Mouse (Mus musculus): ENCODE results near the gene Ctdsp2. TPM values are rescaled to one million over a fixed set of nuclear protein-coding genes. Genes with fewer than 3 reads are reported as not detected.

Gene Ctdsp2
- 39.4 and 42.6 TPM in 2 replicates for polyA plus RNA-seq (2016; fragmentation: Nextera tagmentation; extraction: Ambion mirVana)

GRCm38 (mm10) chr10:126978277-126978994 is at the start of gene Ctdsp2:
Ctdsp2 (plus strand) TSS chr10:126978717.
- H3K27ac ChIP-seq = peak within 1 kb of the TSS; percentile 98
- peak within 1 kb of the TSS; percentile 93 for H3K4me2 ChIP-seq (replicated peaks)
- H3K4me1 ChIP-seq = peaks cover 40% of the 10 kb centered on the region
- peaks cover 3% of the 10 kb centered on the region; the same call in 1 of the 2 replicates for H3K27me3 ChIP-seq (replicated peaks)
- WGBS = under 1% methylated on average over 55 of the region's 56 CpGs
- no peaks in the 10 kb centered on the region for H3K9me3 ChIP-seq
- H3K4me3 ChIP-seq = peak within 1 kb of the TSS; percentile 100
- H3K9ac ChIP-seq = peak within 1 kb of the TSS; percentile 97
- peak; percentile 92 for ATAC-seq (ENCODE audit: low FRiP score, low read depth)
- H3K36me3 ChIP-seq = no peaks in the 10 kb centered on the region

- 21% methylated on average over 12 of the region's 12 CpGs for WGBS
- Histone ChIP-seq H3K27me3 (replicated peaks) (peaks cover 22% of the 10 kb centered on the region), H3K27ac (no peak overlapping the region), H3K4me1 (peaks cover 41% of the 10 kb centered on the region), H3K36me3 (no peaks in the 10 kb centered on the region), H3K4me3 (peak overlapping the region; percentile 47), H3K4me2 (replicated peaks) (peak overlapping the region; percentile 92), H3K9ac (no peak overlapping the region; the same call in 1 of the 2 replicates), H3K9me3 (no peaks in the 10 kb centered on the region)
- ATAC-seq (ENCODE audit: low FRiP score, low read depth) = no peak
These were observed 49.7 kb upstream of the Ctdsp2 start for GRCm38 (mm10) chr10:126928819-126929206.

DNA sequence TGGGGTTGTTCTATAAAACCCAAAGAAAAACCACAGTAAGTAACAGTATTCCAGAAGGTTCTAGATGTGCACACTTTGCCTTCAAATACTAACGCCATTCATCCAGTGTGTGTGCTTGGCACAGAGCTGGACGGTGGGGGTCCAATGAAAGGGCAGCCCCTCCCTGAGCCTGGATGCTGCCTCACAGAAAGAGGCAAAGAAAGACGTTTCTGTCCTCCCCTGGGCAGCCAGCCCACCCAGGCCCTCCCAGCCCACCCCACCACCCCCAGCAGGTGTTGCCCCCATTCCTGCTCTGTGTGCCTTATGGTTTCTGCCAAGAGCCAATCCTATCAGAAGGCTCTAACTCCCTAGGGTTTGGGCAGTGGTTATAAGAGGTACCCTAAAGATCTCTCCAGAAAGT is 49.0 kb upstream of the Ctdsp2 start:
- Histone ChIP-seq H3K9ac (no peak overlapping the region), H3K4me1 (peaks cover 41% of the 10 kb centered on the region), H3K36me3 (no peaks in the 10 kb centered on the region), H3K4me2 (replicated peaks) (no peak overlapping the region), H3K27ac (no peak overlapping the region), H3K9me3 (no peaks in the 10 kb centered on the region), H3K4me3 (no peak overlapping the region), H3K27me3 (replicated peaks) (peaks cover 22% of the 10 kb centered on the region)
- no peak for ATAC-seq (ENCODE audit: low FRiP score, low read depth)
- WGBS = 50% methylated on average over 3 of the region's 3 CpGs

- Histone ChIP-seq H3K9ac (0 out of 2 replicates have a peak overlapping the region, but pooled peaks have one; percentile 42), H3K27ac (no peak overlapping the region), H3K4me2 (replicated peaks) (peak overlapping the region; percentile 16; the same call in 1 of the 2 replicates), H3K9me3 (no peaks in the 10 kb centered on the region), H3K4me3 (no peak overlapping the region), H3K4me1 (peaks cover 41% of the 10 kb centered on the region), H3K36me3 (no peaks in the 10 kb centered on the region), H3K27me3 (replicated peaks) (peaks cover 22% of the 10 kb centered on the region)
- WGBS = 41% methylated on average over 15 of the region's 15 CpGs
- ATAC-seq (ENCODE audit: low FRiP score, low read depth) = no peak
These were observed 48.0 kb upstream of the Ctdsp2 start for GRCm38 (mm10) chr10:126930270-126931121.

DNA sequence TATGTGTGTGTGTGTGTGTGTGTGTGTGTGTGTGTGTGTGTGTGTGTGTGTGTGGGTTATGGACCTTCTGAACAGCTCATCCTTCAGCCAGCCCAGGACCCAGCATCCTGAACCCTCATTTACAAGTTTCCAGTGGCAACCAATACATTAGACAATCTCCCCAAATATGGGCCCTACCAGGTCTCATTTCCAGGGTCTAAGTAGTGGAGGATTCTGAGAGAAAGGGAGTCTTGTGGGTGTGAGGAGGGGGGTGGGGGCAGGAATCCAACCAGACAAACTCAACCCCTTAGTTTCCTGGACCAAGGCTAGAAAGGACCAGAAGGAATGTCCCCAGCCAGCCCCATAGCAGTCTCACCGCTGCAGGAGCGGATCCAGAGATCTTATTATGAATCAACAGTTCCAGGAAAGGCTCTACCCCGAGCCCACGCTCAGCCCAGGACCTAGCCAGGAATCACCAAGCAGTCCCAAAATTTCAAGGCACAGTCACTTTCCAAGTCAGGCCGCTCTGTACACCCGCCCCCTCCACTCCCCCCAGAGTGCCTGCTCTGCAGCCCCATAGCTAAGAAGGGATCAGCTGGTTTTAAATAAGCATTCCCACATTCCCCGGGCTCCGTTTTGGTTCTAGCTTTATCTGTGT is 47.3 kb upstream of the Ctdsp2 start:
- H3K36me3 ChIP-seq = no peaks in the 10 kb centered on the region
- peaks cover 38% of the 10 kb centered on the region for H3K4me1 ChIP-seq
- H3K27me3 ChIP-seq (replicated peaks) = peaks cover 22% of the 10 kb centered on the region
- WGBS = 73% methylated on average over 8 of the region's 8 CpGs
- no peak overlapping the region for H3K4me3 ChIP-seq
- H3K4me2 ChIP-seq (replicated peaks) = no peak overlapping the region
- ATAC-seq (ENCODE audit: low FRiP score, low read depth) = no peak
- H3K9me3 ChIP-seq = no peaks in the 10 kb centered on the region
- H3K9ac ChIP-seq = no peak overlapping the region
- H3K27ac ChIP-seq = no peak overlapping the region

- H3K27me3 ChIP-seq (replicated peaks) = peaks cover 19% of the 10 kb centered on the region
- no peak overlapping the region for H3K4me3 ChIP-seq
- H3K36me3 ChIP-seq = no peaks in the 10 kb centered on the region
- H3K4me1 ChIP-seq = peaks cover 35% of the 10 kb centered on the region
- H3K9me3 ChIP-seq = no peaks in the 10 kb centered on the region
- no peak overlapping the region for H3K27ac ChIP-seq
- H3K4me2 ChIP-seq (replicated peaks) = no peak overlapping the region
- ATAC-seq (ENCODE audit: low FRiP score, low read depth) = no peak
- H3K9ac ChIP-seq = no peak overlapping the region
These were observed 46.8 kb upstream of the Ctdsp2 start for GRCm38 (mm10) chr10:126931760-126932139.

DNA sequence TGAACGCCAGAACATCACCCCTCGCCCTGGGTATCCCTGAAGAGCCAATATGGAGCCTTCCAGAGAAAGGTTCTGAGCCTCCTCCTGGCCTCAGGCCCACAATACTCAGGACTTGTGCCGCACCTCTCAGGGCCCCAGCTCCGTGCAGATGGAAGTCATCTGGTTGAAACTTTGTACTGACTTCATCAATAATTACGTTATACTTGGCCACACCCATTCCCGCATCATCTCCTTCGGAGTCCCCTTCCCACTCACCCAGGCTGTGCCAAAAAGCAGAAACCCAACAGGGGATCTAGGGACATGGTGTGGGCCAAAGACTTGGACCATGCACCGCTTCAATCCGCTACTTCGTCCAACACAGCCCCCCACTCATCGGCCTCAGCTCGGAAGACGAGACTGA is 44.0 kb upstream of the Ctdsp2 start:
- H3K4me3 ChIP-seq = no peak overlapping the region
- no peak overlapping the region for H3K4me2 ChIP-seq (replicated peaks)
- peaks cover 5% of the 10 kb centered on the region; the same call in 1 of the 2 replicates for H3K27me3 ChIP-seq (replicated peaks)
- no peaks in the 10 kb centered on the region for H3K36me3 ChIP-seq
- H3K4me1 ChIP-seq = peaks cover 10% of the 10 kb centered on the region; the same call in 1 of the 2 replicates
- no peak for ATAC-seq (ENCODE audit: low FRiP score, low read depth)
- 89% methylated on average over 13 of the region's 13 CpGs for WGBS
- no peak overlapping the region for H3K27ac ChIP-seq
- peaks cover 11% of the 10 kb centered on the region; the same call in 1 of the 2 replicates for H3K9me3 ChIP-seq
- H3K9ac ChIP-seq = no peak overlapping the region

DNA sequence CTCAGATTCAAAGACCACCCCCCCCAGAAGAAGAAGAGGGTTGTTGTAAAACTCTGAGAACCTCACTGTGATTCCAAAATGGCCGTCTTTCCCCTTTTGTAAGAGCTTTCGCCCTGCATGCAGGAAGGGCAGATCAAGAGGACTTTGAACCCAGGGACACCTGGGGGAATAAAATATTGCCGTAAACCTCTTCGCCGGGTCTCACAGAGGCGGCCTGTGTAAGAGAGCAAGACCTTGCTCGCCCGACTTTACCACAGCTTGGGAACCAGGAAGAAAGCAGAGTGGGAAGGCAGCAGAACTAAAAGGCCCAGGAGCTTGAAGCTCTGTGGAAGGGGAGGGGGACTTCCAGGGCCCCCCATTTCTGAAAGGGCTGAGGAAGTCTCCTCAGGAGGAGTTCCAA is 43.4 kb upstream of the Ctdsp2 start:
- Histone ChIP-seq H3K4me1 (peaks cover 6% of the 10 kb centered on the region; the same call in 1 of the 2 replicates), H3K27ac (no peak overlapping the region), H3K9ac (no peak overlapping the region), H3K4me3 (no peak overlapping the region), H3K4me2 (replicated peaks) (no peak overlapping the region), H3K36me3 (no peaks in the 10 kb centered on the region), H3K27me3 (replicated peaks) (peaks cover 3% of the 10 kb centered on the region; the same call in 1 of the 2 replicates), H3K9me3 (peaks cover 11% of the 10 kb centered on the region; the same call in 1 of the 2 replicates)
- WGBS = 79% methylated on average over 8 of the region's 8 CpGs
- no peak for ATAC-seq (ENCODE audit: low FRiP score, low read depth)

- Histone ChIP-seq H3K27me3 (replicated peaks) (no peaks in the 10 kb centered on the region), H3K9me3 (peaks cover 11% of the 10 kb centered on the region; the same call in 1 of the 2 replicates), H3K4me2 (replicated peaks) (no peak overlapping the region), H3K36me3 (no peaks in the 10 kb centered on the region), H3K4me3 (no peak overlapping the region), H3K9ac (no peak overlapping the region), H3K27ac (no peak overlapping the region), H3K4me1 (peaks cover 1% of the 10 kb centered on the region; the same call in 1 of the 2 replicates)
- WGBS = 63% methylated on average over 18 of the region's 18 CpGs
- ATAC-seq (ENCODE audit: low FRiP score, low read depth) = no peak
These were observed 42.7 kb upstream of the Ctdsp2 start for GRCm38 (mm10) chr10:126935556-126936381.

GRCm38 (mm10) chr10:126940949-126941348 is 37.6 kb upstream of the Ctdsp2 start:
- 77% methylated on average over 7 of the region's 7 CpGs for WGBS
- no peak for ATAC-seq (ENCODE audit: low FRiP score, low read depth)
- no peak overlapping the region for H3K9ac ChIP-seq
- no peak overlapping the region for H3K4me3 ChIP-seq
- no peak overlapping the region for H3K27ac ChIP-seq
- H3K4me1 ChIP-seq = no peaks in the 10 kb centered on the region
- no peaks in the 10 kb centered on the region for H3K27me3 ChIP-seq (replicated peaks)
- H3K36me3 ChIP-seq = no peaks in the 10 kb centered on the region
- H3K9me3 ChIP-seq = peaks cover 11% of the 10 kb centered on the region; the same call in 1 of the 2 replicates
- H3K4me2 ChIP-seq (replicated peaks) = no peak overlapping the region

DNA sequence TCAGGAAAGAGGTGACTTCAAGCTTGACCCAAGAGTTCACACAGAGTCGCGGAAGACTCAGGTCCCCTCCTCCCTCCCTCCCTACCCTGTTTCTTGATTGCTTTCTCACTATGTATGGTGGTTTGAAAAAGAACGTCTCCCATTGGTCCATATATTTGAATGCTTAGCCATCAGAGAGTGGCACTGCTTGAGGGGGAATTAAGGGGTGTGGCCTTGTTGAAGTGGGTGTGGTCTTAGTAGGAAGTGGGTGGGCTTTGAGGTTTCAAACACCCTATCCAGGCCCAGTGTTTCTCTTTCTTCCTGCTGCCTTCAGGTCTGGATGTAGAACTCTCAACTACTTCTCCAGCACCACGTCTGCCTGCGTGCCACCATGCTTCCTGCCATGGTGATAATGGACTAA is 33.0 kb upstream of the Ctdsp2 start:
- Histone ChIP-seq H3K9me3 (no peaks in the 10 kb centered on the region), H3K4me2 (replicated peaks) (no peak overlapping the region), H3K9ac (no peak overlapping the region), H3K4me3 (no peak overlapping the region), H3K36me3 (no peaks in the 10 kb centered on the region), H3K27me3 (replicated peaks) (no peaks in the 10 kb centered on the region; the same call in none of the 2 replicates), H3K27ac (no peak overlapping the region), H3K4me1 (no peaks in the 10 kb centered on the region)
- no peak for ATAC-seq (ENCODE audit: low FRiP score, low read depth)
- WGBS = 88% methylated on average over 5 of the region's 5 CpGs
